Mouse (Mus musculus) liver, embryonic 15.5 days (tissue): ENCODE results near the gene Asic2. TPM values are rescaled to one million over a fixed set of nuclear protein-coding genes. Genes with fewer than 3 reads are reported as not detected.

ENCODE experiments used
- ATAC-seq: fragments of 200-750 bp; cut with Nextera tagmentation; 2 replicates; pipeline ENCODE4 v1.8.0; 2017; ENCODE audit warnings: moderate number of reproducible peaks, mild to moderate bottlenecking, moderate library complexity; ENCODE audit not compliant: insufficient read depth
- H3K27ac ChIP-seq: fragments of 300-500 bp; sonication (generic); replicated peaks from 2 replicates; pipeline ENCODE4 v1.5.1; 2015; ENCODE audit warnings: mild to moderate bottlenecking, inconsistent platforms
- H3K27me3 ChIP-seq: fragments of 300-500 bp; sonication (generic); 2 replicates; pipeline ENCODE4 v1.6.1; 2015; ENCODE audit warnings: mild to moderate bottlenecking, inconsistent platforms
- H3K36me3 ChIP-seq: fragments of 300-500 bp; sonication (generic); replicated peaks from 2 replicates; pipeline ENCODE4 v1.6.1; 2015; ENCODE audit warnings: moderate library complexity, mild to moderate bottlenecking, inconsistent platforms
- H3K4me1 ChIP-seq: fragments of 300-500 bp; sonication (generic); replicated peaks from 2 replicates; pipeline ENCODE4 v1.6.1; 2015; ENCODE audit warnings: inconsistent platforms
- H3K4me2 ChIP-seq: fragments of 300-500 bp; sonication (generic); 2 replicates; pipeline ENCODE4 v1.6.1; 2015; ENCODE audit warnings: moderate library complexity, mild to moderate bottlenecking, inconsistent platforms
- H3K4me3 ChIP-seq: fragments of 300-500 bp; sonication (generic); replicated peaks from 2 replicates; pipeline ENCODE4 v1.5.1; 2015; ENCODE audit warnings: mild to moderate bottlenecking, inconsistent platforms
- H3K9ac ChIP-seq: fragments of 300-500 bp; sonication (generic); 2 replicates; pipeline ENCODE4 v1.6.1; 2015; ENCODE audit warnings: moderate library complexity, mild to moderate bottlenecking, inconsistent platforms
- H3K9me3 ChIP-seq: fragments of 300-500 bp; sonication (generic); replicated peaks from 2 replicates; pipeline ENCODE4 v1.6.1; 2016; ENCODE audit warnings: inconsistent platforms
- WGBS: fragments of 180-500 bp; shearing (Covaris S2); methylation state at CpG from one replicate; pipeline ENCODE4 v1.1.7; 2015; ENCODE audit warnings: mixed read lengths; ENCODE audit not compliant: insufficient replicate concordance; 5-methylcytosine and 5-hydroxymethylcytosine counted together
- polyA plus RNA-seq: library from polyadenylated mRNA; unstranded; fragments of >200 nt; fragmentation: Nextera tagmentation; extraction: Ambion mirVana; gene quantifications from 2 replicates; pipeline ENCODE4 v1.2.1, GENCODE M21; 2015

Gene Asic2
- polyA plus RNA-seq, 1 experiment from 2014 or later: 0.03 TPM

- 47% methylated on average over 4 of the region's 4 CpGs for WGBS
- Histone ChIP-seq H3K4me3 (no peak overlapping the region), H3K27me3 (no peaks in the 10 kb centered on the region), H3K9me3 (no peaks in the 10 kb centered on the region), H3K4me1 (no peaks in the 10 kb centered on the region), H3K9ac (no peak overlapping the region), H3K27ac (no peak overlapping the region), H3K36me3 (no peaks in the 10 kb centered on the region), H3K4me2 (no peak overlapping the region)
- ATAC-seq: no peak
Observed at GRCm38 (mm10) chr11:81511401-81511800, 456.9 kb downstream of the Asic2 start.

GRCm38 (mm10) chr11:81508385-81509233, 459.6 kb downstream of the Asic2 start:
- ATAC-seq: no peak
- H3K9ac ChIP-seq: no peak overlapping the region
- H3K4me2 ChIP-seq: no peak overlapping the region
- 57% methylated on average over 8 of the region's 8 CpGs for WGBS
- no peak overlapping the region for H3K27ac ChIP-seq
- H3K36me3 ChIP-seq: no peaks in the 10 kb centered on the region
- no peaks in the 10 kb centered on the region for H3K4me1 ChIP-seq
- H3K9me3 ChIP-seq: no peaks in the 10 kb centered on the region
- no peaks in the 10 kb centered on the region for H3K27me3 ChIP-seq
- H3K4me3 ChIP-seq: no peak overlapping the region

DNA sequence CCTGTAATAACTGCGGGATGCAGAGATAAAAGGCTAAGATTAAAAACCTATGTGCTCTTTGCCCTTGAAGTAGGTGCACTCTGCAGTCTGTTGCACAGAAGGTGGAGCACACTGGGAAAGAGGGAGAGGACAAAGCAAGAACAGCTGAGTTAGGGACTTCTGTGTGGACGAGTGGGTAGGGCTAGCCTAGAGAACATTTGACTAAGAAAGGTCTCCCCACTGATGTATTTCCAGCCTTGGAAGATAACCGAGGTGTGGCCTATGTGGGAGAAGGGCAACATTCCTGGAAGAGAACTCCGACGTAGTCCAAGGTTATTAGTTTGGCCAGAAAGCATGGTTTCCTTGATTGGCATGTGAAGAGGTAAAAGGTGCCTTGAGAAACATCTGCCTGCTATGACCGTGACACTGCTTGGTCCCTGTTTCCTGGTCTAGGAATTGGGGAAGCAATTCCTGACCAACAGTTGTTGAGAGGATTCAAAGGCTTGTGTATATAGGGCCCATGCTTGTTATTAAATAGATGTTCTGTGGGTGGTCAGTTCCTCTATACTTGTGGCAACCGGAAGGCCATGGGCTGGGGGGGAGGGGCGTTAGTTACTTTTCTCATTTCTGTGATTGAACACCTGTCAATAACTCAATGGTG, 463.3 kb downstream of the Asic2 start:
- Histone ChIP-seq H3K27ac (no peak overlapping the region), H3K27me3 (no peaks in the 10 kb centered on the region), H3K4me1 (no peaks in the 10 kb centered on the region), H3K4me3 (no peak overlapping the region), H3K4me2 (no peak overlapping the region), H3K36me3 (no peaks in the 10 kb centered on the region), H3K9me3 (no peaks in the 10 kb centered on the region), H3K9ac (no peak overlapping the region)
- WGBS: 62% methylated on average over 8 of the region's 8 CpGs
- ATAC-seq: no peak

- Histone ChIP-seq H3K36me3 (no peaks in the 10 kb centered on the region), H3K4me3 (no peak overlapping the region), H3K27ac (no peak overlapping the region), H3K9me3 (no peaks in the 10 kb centered on the region), H3K9ac (no peak overlapping the region), H3K27me3 (no peaks in the 10 kb centered on the region), H3K4me2 (no peak overlapping the region), H3K4me1 (no peaks in the 10 kb centered on the region)
- 33% methylated on average over 14 of the region's 14 CpGs for WGBS
- no peak for ATAC-seq
Observed at GRCm38 (mm10) chr11:81501473-81502246, 466.6 kb downstream of the Asic2 start.

DNA sequence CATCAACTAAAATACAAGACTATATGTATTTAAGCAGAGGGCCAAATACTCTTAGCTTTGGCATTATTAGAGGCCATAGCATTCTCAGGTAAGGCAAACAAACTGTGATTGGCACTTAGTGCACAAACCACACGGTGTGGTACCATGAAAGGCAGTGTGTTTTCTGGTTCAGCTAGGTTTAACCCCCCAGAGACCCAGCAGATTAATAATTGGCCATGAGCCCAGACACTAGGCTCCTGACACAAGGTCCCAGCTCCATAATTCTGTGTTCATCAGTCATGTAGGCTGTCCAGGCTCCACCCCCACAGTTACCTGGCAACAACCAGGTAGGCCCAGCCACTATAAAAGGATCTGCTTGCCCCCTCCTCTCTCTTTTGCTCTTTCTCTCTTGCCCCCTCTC, 469.3 kb downstream of the Asic2 start:
- no peaks in the 10 kb centered on the region for H3K36me3 ChIP-seq
- H3K9ac ChIP-seq: no peak overlapping the region
- no peaks in the 10 kb centered on the region for H3K9me3 ChIP-seq
- 30% methylated on average over 1 of the region's 1 CpGs for WGBS
- H3K4me3 ChIP-seq: no peak overlapping the region
- no peak for ATAC-seq
- H3K27me3 ChIP-seq: no peaks in the 10 kb centered on the region
- H3K4me2 ChIP-seq: no peak overlapping the region
- H3K27ac ChIP-seq: no peak overlapping the region
- H3K4me1 ChIP-seq: no peaks in the 10 kb centered on the region

DNA sequence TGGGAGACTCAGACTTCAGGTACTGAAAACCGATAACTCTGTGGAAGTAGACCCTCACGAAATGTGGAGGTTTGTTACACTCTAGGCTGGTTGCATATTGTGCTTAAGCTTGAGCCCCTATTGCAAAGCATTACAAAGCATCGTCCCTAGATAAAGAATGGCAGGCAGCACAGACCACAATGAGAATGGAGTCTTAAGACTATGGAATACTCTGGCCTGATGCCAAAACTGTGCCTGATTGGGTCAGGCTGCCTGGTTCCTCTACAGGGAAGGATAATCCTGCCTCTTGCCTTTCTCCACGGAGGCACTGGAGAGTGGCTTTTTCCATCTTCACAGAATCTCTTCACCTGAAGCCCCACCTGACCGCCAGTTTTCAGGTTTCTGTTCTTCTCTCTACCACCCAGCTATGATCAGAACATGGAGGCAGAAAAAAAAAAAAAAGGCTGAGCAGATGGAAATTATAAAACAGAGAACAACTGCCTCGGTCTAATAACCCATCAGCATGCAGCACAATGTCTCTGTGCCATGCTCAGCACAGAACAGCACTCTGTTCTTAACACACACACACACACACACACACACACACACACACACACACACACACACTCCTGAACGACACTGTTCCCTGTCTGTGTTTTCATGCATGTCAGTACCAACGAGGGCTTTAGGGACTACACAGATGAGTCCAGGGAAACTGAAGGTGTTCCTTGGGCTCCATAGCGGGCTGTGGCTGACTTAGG, 470.4 kb downstream of the Asic2 start:
- H3K36me3 ChIP-seq: no peaks in the 10 kb centered on the region
- H3K4me3 ChIP-seq: no peak overlapping the region
- 46% methylated on average over 9 of the region's 9 CpGs for WGBS
- no peak overlapping the region for H3K27ac ChIP-seq
- no peak for ATAC-seq
- no peaks in the 10 kb centered on the region for H3K4me1 ChIP-seq
- no peak overlapping the region for H3K9ac ChIP-seq
- no peaks in the 10 kb centered on the region for H3K27me3 ChIP-seq
- H3K9me3 ChIP-seq: no peaks in the 10 kb centered on the region
- H3K4me2 ChIP-seq: no peak overlapping the region

DNA sequence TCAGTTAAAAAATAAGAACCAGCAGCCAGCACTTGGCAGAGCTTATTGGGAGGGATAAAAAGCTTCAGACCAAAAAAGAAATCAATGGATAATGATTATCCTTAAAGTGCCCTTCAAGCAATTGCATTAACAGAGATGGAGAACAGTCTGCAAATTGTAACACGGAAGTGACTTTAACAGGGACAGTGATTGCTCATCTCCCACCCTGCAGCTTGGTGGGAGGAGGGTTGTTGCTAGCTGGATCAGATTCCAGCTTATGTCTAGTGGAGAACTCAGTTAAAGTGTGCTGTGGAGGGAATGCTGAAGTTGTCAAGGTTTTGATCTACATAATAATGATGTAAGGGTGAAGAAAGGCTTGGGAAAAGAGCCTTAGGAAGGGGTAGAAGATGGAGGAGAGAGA, 471.8 kb downstream of the Asic2 start:
- Histone ChIP-seq H3K4me2 (no peak overlapping the region), H3K9me3 (no peaks in the 10 kb centered on the region), H3K4me1 (no peaks in the 10 kb centered on the region), H3K27ac (no peak overlapping the region), H3K36me3 (no peaks in the 10 kb centered on the region), H3K27me3 (no peaks in the 10 kb centered on the region), H3K4me3 (no peak overlapping the region), H3K9ac (no peak overlapping the region)
- 21% methylated on average over 1 of the region's 1 CpGs for WGBS
- ATAC-seq: no peak

DNA sequence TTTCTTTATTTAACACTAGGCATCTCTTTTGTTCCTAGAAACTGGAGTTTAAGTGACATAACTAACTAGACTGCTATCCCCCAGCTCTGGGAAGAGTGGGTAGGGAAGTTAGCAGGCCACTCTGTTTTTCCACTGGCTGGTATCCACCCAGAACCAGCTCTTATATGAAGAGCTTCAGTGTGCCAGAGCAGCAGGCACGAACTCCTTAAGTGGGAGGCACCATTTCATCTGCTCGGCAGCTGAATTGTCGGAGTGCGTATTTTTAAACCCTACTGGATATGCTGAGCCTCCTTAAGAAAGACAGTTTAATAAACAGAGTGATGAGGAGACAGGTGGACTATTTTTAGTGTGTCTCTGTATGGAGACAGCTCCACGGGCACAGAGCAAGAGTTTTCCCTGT, 475.9 kb downstream of the Asic2 start:
- no peak overlapping the region for H3K27ac ChIP-seq
- no peak overlapping the region for H3K9ac ChIP-seq
- ATAC-seq: no peak
- H3K9me3 ChIP-seq: no peaks in the 10 kb centered on the region
- H3K36me3 ChIP-seq: no peaks in the 10 kb centered on the region
- H3K4me3 ChIP-seq: no peak overlapping the region
- no peak overlapping the region for H3K4me2 ChIP-seq
- H3K4me1 ChIP-seq: no peaks in the 10 kb centered on the region
- WGBS: 62% methylated on average over 5 of the region's 5 CpGs
- no peaks in the 10 kb centered on the region for H3K27me3 ChIP-seq

- 45% methylated on average over 1 of the region's 1 CpGs for WGBS
- Histone ChIP-seq H3K36me3 (no peaks in the 10 kb centered on the region), H3K9me3 (no peaks in the 10 kb centered on the region), H3K27me3 (no peaks in the 10 kb centered on the region), H3K27ac (no peak overlapping the region), H3K9ac (no peak overlapping the region), H3K4me2 (no peak overlapping the region), H3K4me1 (no peaks in the 10 kb centered on the region), H3K4me3 (no peak overlapping the region)
- no peak for ATAC-seq
Observed at GRCm38 (mm10) chr11:81489144-81489735, 479.0 kb downstream of the Asic2 start.

- H3K9ac ChIP-seq: no peak overlapping the region
- no peak overlapping the region for H3K27ac ChIP-seq
- no peak overlapping the region for H3K4me3 ChIP-seq
- no peaks in the 10 kb centered on the region for H3K4me1 ChIP-seq
- H3K9me3 ChIP-seq: no peaks in the 10 kb centered on the region
- H3K36me3 ChIP-seq: no peaks in the 10 kb centered on the region
- ATAC-seq: no peak
- no peaks in the 10 kb centered on the region for H3K27me3 ChIP-seq
- H3K4me2 ChIP-seq: no peak overlapping the region
- 68% methylated on average over 5 of the region's 5 CpGs for WGBS
Observed at GRCm38 (mm10) chr11:81488681-81489080, 479.6 kb downstream of the Asic2 start.
